Mouse (Mus musculus) adipocyte (in vitro differentiated cells): Measurements from ENCODE around the gene Tprg.
A peak's percentile ranks its signal among the peaks of the same experiment; 100 is the strongest.

Source experiments
- DNase-seq: peaks from one replicate; pipeline ENCODE4 v3.0.0-alpha.2; 2016; ENCODE audit warnings: low spot score

Gene Tprg

DNA sequence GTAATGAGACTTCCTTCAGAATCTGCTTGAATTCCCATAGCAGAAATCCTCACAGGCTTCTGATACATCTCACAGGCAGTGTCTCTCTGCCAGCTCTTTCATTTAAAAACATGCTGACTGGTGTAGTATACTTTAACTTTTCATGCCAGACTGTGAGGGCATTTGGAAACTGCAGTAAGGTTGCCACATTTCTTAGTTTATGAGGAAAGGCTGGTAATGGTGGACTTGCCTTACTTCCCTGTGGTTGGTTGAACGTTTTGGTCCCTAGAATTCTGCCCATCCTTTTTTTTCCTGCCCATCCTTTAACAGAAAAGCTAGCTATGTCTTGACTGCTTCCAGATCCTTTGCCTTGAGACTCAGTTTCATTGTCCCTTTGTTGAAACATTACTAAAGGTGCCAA, 138.8 kb downstream of the Tprg start:
- peak; percentile 58 for DNase-seq

DNA sequence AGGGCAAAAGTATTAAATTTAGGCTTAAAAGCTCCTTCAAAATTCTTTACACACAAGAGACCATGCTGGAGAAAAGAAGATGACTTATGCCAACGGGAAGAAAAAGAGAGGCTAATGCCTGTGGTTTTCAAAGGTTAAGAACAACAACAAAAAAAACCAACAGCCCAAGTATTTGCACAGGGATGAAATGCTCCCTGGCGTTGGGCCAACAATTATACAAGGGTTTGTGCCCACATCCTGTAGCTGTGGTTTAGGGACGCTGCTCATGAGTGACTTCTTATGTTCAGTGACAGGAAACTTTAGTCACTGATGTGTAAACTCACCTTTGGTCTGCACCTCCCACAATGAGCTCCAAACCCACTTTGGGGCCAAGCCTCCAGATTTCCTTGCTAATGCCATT, 139.6 kb downstream of the Tprg start:
- peak; percentile 62 for DNase-seq

- no peak for DNase-seq
These were observed 153.4 kb downstream of the Tprg start for GRCm38 (mm10) chr16:25440039-25440438.

DNA sequence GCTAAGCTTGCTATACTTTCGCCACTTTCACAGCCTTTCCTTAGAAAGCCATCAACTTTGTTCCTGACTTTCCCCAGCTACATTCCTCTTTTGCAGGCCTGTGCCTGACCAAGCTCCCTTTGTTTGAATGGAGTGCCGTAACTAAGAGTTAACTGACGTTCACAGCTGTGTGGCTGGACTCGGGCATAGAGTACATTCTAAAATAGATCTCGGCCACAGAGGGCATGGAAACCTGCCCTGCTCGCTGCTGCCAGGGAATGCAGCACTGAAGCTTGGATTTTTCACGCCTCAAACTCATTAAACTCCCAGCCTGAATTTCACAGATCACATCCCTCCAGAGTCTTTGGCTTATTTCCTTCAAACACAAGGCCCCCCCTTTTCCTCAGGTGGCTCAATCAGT, 159.0 kb downstream of the Tprg start:
- DNase-seq, result peak; percentile 65

GRCm38 (mm10) chr16:25451511-25451910, 164.9 kb downstream of the Tprg start:
- DNase-seq, result no peak

DNA sequence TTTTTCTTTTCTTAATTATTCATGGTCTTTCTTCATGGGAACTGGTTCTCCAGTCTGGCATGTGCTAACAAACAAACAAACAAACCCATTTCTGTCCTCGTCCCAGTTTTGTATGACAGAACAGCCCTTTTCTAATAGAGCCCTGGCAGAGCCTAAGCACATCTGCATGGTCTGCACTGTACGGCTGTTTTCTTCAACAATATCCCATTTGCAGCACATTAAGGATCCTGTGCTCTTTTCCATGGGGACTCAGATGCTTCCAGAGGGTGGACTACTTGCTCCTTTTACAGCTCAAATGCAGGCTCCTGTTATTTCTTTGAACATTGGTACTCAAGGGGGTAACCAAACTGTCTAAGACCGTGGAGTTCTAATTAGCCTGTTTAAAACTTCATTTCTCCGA, 178.1 kb downstream of the Tprg start:
- DNase-seq, result no peak

DNA sequence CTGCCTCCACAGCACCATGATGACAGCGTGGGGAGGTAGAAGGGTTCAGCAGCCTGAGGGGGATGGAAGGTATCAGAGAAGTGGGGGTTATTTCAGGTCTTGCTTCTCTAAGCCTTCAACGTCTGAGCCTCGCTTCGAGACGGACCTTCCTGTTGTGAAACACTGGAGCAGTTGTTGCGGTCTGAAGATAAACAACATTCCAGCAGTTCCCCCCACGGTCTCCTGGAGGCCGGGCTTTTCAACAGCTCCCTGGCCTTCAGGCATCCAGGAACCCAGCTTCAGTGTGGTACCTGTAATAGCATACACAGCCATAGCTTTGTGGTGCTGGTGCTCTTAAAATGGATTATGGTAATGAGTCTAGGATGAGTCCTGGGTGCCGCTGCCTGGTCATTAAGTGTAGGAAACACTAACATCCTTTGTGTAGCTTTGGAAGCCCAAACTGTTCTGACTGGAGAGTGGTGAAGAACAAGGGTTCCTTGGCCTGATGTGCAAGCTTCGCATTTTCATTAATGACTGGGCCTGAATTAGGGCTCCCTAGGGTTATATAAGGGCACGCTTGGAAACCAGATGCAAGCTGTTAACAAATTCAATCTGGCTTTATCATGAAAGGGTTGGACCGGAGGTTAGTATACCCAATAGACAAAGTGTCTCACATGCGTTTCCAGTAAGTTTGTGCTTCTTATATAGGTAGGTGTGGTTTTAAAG, 179.0 kb downstream of the Tprg start:
- no peak for DNase-seq

- DNase-seq, result no peak
These were observed 181.4 kb downstream of the Tprg start for GRCm38 (mm10) chr16:25468040-25468439.

GRCm38 (mm10) chr16:25468662-25469061, 182.0 kb downstream of the Tprg start:
- no peak for DNase-seq
